Mouse (Mus musculus): ENCODE measurements around the gene Ankmy2.
"Not testable (repeated sequence)": the region's sequence is repeated elsewhere in the genome, so short reads cannot be mapped to it uniquely, and the experiment has no call there.

Gene Ankmy2

DNA sequence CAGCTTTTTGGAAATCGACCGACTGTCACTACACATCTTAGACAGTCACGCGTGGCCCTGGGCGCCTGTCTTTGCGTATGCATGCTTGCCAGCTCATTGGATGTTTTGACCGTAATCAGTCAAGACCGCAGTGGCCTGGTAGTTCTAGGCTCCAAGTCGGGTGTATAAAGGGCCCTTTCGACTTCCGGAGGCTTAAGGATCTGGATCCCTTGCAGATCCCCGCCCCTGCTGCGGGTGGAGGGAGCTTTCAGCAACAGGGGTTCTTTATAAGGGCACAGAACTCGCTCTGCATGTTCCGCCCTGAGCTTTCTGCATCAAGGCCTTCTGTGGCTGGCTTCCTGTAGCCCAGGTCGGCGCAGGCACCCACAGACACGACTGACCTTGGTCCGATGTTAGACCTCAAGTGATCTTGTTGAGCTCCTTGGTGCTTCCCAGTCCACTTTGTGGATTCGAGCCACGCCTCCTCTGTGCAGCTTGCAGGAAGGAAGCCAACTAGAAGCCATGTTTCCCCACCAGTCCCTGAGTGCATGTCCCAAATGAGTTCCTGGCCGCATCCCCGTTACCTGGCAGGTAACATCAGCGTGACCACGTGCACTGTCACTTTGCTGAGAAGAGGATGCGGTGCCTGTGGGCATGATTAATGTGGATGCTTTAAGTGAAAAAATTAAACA, 859 bp downstream of the Ankmy2 start, which contains the start of gene Bzw2:
Gene Bzw2, minus strand, starts transcription at position 443 of the 671 bp plus-strand sequence.
- DNase-seq (ENCODE audit: extremely low spot score), result peak; percentile 71

DNA sequence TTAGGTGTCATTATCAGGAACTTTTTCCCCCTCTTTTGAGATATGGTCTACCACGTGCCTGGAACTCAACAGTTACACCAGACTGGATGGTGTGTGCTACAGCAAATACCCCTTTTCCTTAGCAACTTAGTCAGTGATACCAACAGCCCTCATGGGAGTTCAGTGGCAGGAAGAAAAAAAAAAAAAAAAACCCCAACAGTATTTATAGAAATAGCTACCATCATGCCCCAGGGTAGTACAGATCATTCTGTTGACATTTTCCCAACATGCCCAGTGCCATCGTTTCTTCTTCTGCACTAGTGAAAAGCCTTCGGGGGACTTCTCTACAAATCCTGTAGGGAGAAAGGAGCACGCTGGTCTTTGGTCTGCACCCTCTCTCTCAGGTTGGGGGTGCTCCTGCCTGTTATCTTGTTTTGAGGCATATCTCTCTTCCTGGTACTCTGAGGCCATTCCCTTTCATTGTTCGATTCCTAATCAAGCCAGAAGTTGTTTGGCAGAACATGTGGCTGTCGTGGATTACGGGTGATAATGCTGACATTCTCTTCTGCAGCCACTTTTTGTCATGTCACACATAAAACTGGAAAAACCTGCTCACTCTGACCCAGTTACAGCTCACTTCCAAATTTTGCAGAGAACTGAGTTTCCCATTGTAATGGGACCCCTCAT, 7.3 kb downstream of the Ankmy2 start:
- DNase-seq (ENCODE audit: extremely low spot score), result no peak

DNA sequence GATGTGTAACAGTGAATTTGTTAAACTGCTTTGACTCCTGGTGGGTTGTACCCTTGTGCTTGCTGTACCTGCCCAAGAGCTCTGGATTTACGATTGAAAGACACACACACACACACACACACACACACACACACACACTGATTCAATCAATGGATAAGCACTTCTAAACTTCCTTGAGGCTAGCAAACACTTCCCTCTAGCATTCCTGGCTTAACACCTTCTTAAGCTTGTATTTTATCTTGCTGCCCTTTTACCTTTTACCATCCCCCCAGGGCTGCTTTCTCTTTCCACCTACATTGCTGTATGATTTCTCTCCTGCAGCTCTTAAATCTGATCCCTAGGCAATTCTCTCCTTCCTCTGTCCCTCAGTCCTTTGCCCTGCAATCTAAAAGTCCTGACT, 8.4 kb downstream of the Ankmy2 start:
- DNase-seq (ENCODE audit: extremely low spot score), result no peak

DNA sequence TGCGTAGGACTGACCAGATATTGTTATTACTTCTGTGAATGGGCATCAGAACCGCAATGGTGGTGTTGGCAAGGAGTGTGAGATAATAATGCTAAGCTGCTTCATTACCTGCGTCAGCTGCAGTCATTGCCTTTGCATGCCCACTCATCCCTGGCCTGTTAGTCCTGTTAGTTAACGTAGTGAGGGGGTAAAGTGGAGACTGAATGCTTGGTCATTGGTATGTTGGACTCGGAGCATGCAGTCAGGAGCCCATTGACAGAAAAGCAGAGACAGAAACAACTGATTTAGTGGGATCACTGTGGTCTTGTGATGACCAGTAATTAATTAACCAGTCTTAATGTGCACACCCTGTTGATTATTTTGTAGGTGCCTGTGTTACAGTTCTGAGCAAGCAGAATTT, 20.3 kb downstream of the Ankmy2 start:
- DNase-seq (ENCODE audit: extremely low spot score), result no peak

DNA sequence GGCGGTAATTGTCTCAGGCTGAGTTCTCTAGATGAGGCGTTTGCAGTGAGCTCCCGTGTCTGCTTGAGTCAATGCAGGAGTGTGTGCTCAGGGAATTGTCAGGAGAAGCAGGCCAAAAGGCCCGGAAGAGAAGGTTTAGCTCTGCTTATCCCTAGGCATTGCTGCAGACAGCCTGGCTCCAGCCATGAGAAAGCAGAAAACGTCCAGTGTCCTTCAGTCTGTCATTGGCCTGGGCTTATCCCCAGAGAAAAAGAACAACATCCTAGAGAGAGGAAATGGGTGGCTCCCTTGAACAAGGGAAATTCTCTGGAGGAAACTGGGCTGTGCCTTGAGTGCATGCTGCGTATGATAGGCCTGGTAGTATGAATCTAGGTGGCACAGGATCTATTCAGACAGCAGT, 25.7 kb downstream of the Ankmy2 start:
- DNase-seq (ENCODE audit: extremely low spot score), result no peak

DNA sequence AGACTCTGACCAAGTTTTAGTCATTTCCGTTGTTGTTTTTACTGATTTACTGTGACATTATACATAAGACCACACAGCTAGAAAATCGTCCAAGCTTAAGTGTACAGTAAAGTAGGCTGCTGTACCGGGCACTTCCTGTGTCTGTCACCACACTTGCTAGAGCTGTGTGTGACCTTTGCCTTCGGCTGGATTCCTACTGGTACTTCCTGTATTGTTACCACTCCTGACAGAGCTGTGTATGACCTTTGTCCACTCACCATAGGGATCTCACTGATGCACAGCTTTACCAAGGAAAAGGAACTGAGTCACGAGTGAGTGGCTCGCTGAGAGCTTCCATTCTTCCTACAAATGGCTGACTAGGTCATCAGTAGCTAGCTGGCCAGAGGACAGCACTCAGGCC, 30.2 kb downstream of the Ankmy2 start:
- DNase-seq (ENCODE audit: extremely low spot score), result no peak

DNA sequence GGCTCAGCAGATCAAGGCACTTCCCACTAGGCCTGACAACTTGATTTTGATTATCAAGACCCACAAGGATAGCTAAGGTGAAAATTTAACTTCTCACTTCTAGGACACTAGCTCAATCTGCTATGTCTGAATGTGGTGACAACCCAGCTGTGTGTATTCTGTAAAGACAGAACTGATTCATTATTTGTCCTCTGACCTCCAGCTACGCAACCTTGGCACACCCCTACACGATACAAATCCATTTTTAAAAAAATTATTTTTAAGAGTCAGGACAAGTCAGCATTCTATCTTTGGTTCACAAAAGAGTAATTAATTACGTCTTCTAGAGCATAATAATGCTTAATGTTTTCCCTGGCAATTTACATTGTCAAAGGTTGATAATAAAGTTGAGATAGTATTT, 32.7 kb downstream of the Ankmy2 start:
- no peak for DNase-seq (ENCODE audit: extremely low spot score)

DNA sequence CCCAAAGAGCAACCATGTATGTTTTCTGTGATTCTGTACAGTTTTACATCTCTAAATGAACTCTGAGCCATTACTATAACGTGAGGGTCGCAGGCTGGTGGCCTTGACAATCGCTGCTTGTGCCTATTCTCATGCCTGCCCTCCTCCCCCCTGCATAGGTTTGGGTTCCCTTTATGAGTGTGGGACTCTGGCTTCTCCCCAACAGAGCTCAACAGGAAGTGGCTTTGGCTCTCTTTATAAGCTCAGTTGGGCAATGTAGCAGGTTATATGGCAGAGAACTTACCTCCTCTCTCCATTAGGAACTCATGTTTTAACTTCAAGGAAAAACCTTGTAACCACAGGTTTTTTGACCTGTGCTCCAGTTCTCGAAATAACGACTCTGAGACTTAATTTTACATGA, 33.4 kb downstream of the Ankmy2 start:
- DNase-seq (ENCODE audit: extremely low spot score), result no peak

DNA sequence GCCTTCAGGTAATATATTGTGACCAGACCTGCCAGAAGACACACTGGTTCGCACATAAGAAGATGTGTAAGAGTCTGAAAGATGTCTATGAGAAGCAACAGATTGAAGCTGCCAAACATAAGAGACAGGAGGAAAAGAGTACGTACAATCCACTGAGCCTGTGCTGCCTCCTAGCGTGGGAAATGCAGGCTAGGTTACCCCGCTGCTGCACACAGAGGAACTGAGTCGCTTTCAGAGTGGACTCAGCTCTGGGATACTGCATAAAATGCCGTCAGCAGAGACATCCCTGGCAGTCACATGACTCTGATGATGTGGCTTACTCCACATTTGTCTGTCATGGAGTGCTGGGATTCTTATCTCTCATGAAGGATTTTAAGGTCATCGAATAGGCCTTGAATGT, 38.1 kb downstream of the Ankmy2 start:
- DNase-seq (ENCODE audit: extremely low spot score), result no peak

DNA sequence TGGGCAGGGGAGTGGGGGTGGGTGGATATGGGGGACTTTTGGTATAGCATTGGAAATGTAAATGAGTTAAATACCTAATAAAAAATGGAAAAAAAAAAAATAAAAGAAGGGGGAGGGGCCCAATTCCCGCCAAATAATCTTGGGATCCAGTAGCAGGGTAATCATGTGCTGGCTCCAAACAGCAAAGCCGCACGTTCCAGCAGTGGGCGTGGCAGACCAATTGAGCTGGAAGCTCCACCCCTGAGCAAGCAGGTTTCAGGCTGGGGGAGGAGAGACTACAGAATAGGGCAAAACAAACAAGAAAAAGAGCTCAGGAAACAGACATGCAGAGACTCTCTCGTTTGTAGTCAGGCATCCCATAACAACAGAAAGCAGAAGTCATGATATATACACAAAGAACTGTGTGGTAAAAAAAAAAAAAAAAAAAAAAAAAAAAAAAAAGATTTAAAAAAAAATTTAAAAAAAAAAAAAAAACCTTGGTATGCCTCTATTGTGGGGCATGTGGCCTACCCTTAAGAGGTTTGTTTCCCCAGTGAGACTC, 48.7 kb downstream of the Ankmy2 start:
- not testable (repeated sequence) for DNase-seq (ENCODE audit: extremely low spot score)

DNA sequence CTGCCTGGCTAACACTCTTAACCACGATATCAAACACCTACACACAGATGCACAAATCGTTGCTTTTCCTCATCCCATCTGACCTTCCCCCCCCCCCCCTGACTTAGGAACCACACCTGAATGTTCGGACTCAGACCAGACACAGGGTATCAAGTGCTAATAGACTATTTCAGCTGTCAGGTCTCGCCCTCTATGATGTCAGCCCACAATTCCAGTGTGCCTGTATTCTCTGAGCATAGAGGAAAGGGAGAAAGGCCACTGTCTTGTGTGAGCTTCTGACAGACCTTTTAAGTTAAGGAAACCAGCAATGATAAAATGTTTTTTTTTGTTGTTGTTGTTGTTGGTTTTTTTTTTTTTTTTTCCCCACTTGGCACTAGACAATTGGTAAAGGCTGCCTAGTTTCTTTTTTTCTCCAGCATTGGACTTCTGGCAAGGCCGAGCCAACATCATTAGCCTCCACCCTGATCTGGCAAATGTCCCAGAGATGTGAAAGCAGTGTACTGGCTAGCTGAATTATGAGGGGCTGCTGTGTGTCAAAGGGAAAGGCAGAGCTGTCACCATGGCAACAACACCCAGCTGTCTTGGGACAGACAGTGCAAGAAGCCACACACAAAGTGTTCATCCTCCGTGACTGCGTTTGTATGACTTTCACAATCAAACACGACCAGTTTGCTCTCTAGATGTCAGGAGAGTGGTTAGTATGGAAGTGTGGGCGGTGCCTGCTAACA, 50.3 kb downstream of the Ankmy2 start:
- DNase-seq (ENCODE audit: extremely low spot score), result peak; percentile 15

DNA sequence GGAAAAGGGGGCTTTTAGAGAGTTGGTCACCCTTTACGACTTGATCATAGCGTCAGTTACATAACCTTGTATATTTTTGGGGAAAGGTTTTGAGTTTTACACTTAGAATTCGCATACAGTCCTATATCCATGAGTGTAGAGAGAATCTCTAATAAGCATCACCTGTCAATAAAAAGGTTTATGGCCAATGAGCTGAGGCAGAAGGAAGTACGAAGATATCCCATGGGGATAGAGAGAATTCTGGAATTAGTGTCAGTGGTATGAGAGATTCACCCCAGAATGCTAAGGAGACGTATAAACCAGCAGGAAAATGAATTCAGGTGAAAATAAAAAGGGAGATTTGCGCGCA, 50.9 kb downstream of the Ankmy2 start:
- DNase-seq (ENCODE audit: extremely low spot score), result no peak

DNA sequence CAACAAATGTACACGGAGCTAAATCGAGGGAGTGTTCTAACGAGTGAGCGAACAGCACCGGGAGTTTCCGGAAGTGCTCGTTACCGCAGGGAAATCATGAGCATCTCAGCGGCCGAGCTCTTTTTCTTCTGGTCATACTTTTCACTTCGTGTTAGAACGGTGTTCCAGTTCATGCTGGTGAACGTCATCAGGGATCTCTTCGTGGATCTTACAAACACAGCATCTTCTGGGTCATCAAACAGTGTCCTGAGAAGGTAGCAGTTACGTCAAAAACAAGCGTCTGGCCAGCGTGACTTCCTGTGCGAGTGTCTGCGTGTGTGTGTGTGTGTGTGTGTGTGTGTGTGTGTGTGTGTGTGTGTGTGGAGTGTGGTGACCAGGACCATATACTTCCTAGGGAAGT, 51.5 kb downstream of the Ankmy2 start:
- no peak for DNase-seq (ENCODE audit: extremely low spot score)

DNA sequence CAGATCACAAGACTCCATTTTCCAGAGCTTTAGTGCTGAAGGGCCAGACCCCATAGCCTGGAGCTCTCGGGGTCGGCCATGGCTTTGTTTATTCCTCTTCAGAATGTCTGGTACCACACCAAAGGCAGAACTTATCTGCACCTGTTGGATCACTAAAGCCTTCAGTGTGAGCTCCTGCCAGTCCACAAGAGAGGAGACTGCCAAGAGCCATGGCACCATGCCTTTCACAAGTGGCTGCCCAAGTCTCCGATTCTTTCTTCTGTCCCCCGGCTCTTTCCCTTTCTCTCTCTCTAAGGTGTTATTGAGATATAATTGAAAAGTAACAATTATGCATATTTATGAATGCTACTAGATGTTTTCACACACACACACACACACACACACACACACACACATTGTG, 53.2 kb downstream of the Ankmy2 start:
- no peak for DNase-seq (ENCODE audit: extremely low spot score)

DNA sequence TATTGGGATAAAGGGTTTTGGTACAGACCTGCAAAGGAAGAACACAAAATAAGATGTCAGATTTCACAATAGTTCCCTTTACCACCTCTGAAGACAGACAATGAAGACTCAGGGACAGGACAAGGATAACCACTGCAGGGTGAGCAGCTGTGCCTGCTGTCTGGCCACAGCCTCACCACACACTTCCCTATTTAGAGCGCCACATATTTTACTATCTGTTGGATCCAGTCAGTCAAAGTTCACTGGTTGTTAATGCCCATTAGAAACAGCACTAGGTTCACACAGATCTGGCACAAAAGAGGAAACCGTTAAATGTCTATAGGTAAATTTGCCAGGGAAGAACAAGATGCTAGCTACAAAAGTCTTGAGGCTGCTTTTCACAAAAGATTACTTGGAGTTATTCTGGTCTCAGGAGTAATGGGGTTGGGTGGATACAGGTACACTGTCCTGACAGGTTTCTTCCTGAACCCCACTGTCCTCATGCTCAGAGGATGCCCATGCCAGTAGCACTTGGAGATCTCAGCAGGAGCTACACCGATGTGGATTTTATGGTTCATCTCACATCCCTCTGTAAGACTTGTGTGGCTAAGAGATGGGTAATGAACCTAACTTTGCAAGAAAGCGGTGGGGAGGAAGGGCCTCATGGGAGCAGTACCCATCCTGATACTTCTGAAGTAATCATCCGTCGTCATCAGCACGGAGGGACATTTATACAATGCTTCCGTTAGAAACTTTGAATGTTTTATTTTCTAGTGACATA, 57.7 kb downstream of the Ankmy2 start:
- DNase-seq (ENCODE audit: extremely low spot score), result no peak

DNA sequence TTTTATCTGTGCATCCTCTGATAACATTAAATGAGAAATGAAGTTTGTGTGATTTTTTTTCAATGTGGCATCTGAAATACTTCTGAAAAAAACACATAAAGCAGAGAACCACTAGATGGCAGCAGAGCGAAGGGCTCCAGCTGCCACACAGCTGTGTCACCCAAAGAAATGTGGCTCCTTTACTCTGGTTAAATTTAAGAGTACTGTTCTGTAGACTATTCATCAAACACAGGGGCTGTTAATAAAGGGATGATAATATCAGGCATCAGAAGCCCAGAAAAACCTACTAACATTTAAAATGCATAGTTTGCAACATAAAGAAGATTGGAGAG, 58.2 kb downstream of the Ankmy2 start:
- peak; percentile 61 for DNase-seq (ENCODE audit: extremely low spot score)

DNA sequence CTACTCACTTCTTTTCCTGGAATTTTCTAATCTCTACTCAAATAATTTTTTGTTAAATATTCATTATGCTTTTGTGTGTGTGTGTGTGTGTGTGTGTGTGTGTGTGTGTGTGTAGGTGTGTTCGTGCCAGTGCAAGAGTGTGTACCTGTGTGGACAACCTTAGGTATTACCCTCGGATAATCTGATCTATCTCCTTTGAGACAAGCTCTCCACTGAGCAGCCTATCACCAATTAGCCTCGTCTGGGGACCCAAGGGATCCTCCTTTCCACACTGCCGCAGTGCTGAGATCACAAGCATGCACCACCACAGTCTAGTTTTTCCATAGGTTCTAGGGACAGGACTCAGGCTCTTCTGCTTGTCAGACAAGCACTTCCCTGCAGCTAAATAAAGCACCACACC, 59.3 kb downstream of the Ankmy2 start:
- DNase-seq (ENCODE audit: extremely low spot score), result no peak

DNA sequence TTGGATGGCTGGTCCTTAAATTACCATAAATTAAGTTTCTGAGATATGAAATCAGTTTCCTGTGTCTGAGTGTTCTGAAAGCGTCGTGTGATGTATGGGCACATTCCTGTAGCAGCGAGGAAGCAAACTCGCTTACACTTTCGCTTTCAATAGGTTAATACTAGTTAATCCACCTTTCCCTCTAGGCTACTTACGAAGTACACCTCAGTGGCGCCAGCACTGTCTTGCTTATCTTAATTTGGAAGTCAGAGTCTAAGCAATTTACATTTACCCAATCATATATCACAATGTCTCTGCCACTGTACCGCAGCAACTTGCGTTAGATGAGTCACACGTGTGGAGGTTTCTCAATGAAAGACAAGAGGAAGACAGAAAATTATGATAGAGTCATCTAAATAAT, 60.0 kb downstream of the Ankmy2 start:
- DNase-seq (ENCODE audit: extremely low spot score), result no peak

DNA sequence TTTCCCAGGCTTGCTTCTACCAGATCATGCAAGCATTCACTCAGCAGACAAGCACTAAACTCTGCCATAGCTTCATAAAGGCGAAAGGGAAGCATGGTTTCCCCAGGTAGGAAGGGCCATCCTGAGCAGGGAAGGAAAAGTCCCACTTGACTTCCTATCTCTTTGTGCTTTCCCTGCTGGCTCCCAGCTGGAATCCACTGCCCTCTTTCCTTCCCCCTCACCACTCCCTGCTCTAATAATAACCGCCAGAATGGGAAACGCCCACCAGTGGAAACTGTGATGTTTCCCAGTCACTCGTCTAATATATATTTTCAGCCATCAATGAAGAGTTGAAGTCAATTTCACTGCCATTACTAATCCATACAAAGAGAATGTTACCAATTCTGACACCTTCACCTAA, 67.5 kb downstream of the Ankmy2 start:
- DNase-seq (ENCODE audit: extremely low spot score), result no peak

DNA sequence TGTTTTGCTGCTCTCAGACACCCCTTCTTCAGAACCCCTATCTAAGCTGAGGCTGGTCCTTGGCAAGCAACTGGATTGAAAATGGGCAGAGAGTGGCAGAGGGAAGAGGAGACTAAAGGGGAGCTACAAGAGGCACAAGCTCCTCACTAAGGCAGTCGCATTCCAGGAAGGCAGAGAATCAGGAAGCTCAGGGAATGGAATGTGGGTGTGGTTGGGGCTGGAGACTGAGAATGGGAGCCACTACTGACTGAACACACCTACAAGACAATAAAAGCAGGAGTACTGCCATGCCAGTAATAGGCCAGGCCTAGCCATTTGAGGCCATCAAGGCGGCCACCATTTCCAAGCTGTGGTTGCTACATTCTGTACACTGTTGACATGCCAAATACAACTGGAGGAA, 74.5 kb downstream of the Ankmy2 start:
- no peak for DNase-seq (ENCODE audit: extremely low spot score)

DNA sequence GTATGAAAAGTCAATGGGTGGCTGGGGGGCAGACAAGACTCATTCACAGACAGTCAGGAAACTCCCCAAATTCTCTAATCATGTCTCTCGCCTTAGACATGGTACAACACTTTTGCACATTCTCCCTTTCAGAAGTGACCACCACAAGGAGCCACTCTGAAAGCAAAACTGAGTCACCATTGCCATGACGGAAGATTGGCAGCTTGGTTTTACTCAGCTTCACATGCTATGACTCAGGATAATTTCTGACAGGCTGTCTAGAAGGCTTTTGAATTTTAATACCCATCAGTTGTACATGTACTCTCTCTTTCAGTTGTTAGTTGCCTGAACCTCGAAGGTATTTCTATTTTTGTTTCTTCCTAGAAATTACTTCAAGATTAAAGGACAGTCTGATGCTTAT, 84.3 kb downstream of the Ankmy2 start:
- no peak for DNase-seq (ENCODE audit: extremely low spot score)
